Mouse (Mus musculus) hindbrain, embryonic 15.5 days (tissue): ENCODE measurements around the gene Tas2r122. TPM values are rescaled to one million over a fixed set of nuclear protein-coding genes. Genes with fewer than 3 reads are reported as not detected.
"Not testable (repeated sequence)": the region's sequence is repeated elsewhere in the genome, so short reads cannot be mapped to it uniquely, and the experiment has no call there.

Experiments
- ATAC-seq: fragments of 200-750 bp; cut with Nextera tagmentation; 2 replicates; pipeline ENCODE4 v1.8.0; 2017; ENCODE audit warnings: low read depth, moderate number of reproducible peaks, moderate TSS enrichment; ENCODE audit not compliant: low FRiP score
- H3K27ac ChIP-seq: fragments of 300-500 bp; sonication (generic); replicated peaks from 2 replicates; pipeline ENCODE4 v1.5.1; 2015; ENCODE audit warnings: mild to moderate bottlenecking, inconsistent platforms
- H3K27me3 ChIP-seq: fragments of 300-500 bp; sonication (generic); 2 replicates; pipeline ENCODE4 v1.6.1; 2015; ENCODE audit warnings: control low read depth, inconsistent platforms
- H3K36me3 ChIP-seq: fragments of 300-500 bp; sonication (generic); 2 replicates; pipeline ENCODE4 v1.6.1; 2015; ENCODE audit warnings: control low read depth, inconsistent platforms
- H3K4me1 ChIP-seq: fragments of 300-500 bp; sonication (generic); replicated peaks from 2 replicates; pipeline ENCODE4 v1.6.1; 2015; ENCODE audit warnings: control low read depth, inconsistent platforms
- H3K4me2 ChIP-seq: fragments of 300-500 bp; sonication (generic); 2 replicates; pipeline ENCODE4 v1.6.1; 2015; ENCODE audit warnings: moderate library complexity, mild to moderate bottlenecking, inconsistent platforms
- H3K4me3 ChIP-seq: fragments of 300-500 bp; sonication (generic); 2 replicates; pipeline ENCODE4 v1.5.1; 2015; ENCODE audit warnings: mild to moderate bottlenecking, inconsistent platforms
- H3K9ac ChIP-seq: fragments of 300-500 bp; sonication (generic); 2 replicates; pipeline ENCODE4 v1.6.1; 2015; ENCODE audit warnings: inconsistent platforms
- H3K9me3 ChIP-seq: fragments of 300-500 bp; sonication (generic); 2 replicates; pipeline ENCODE4 v1.6.1; 2016; ENCODE audit warnings: control low read depth, inconsistent platforms
- WGBS: fragments of 180-500 bp; shearing (Covaris S2); methylation state at CpG from one replicate; pipeline ENCODE4 v1.1.7; 2015; 5-methylcytosine and 5-hydroxymethylcytosine counted together
- polyA plus RNA-seq: library from polyadenylated mRNA; unstranded; fragments of >200 nt; fragmentation: Nextera tagmentation; extraction: Ambion mirVana; gene quantifications from 2 replicates; pipeline ENCODE4 v1.2.1, GENCODE M21; 2015

Tas2r122 gene
- polyA plus RNA-seq, result not detected in 2 replicates

DNA sequence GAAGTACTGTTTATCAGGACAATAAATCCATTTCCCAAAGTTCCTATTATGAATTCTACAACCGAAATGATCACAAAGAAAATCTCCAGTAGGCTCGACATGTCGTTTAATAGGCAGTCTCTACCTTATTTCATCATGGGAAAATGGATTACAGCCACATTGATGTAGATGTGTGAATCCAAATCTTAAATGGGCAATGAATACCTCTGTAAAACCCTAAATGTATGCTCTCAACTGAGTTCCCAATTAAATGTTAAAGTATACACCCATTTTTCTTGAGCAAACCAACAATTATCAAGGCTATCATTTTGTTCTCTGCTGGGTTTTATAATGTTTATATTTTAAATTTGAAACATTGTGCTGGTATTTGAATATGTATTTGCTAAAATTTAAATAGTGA, at the start of gene Tas2r122:
Gene Tas2r122 (minus strand): TSS at position 101 of the 400 bp plus-strand sequence.
- no peak within 1 kb of the TSS for H3K4me3 ChIP-seq
- 87% methylated on average over 3 of the region's 3 CpGs for WGBS
- H3K4me2 ChIP-seq, result no peak within 1 kb of the TSS
- H3K36me3 ChIP-seq, result no peaks in the 10 kb centered on the region
- H3K9me3 ChIP-seq, result no peaks in the 10 kb centered on the region
- no peak within 1 kb of the TSS for H3K27ac ChIP-seq
- no peak for ATAC-seq
- H3K4me1 ChIP-seq, result no peaks in the 10 kb centered on the region
- H3K27me3 ChIP-seq, result no peaks in the 10 kb centered on the region
- H3K9ac ChIP-seq, result no peak within 1 kb of the TSS

DNA sequence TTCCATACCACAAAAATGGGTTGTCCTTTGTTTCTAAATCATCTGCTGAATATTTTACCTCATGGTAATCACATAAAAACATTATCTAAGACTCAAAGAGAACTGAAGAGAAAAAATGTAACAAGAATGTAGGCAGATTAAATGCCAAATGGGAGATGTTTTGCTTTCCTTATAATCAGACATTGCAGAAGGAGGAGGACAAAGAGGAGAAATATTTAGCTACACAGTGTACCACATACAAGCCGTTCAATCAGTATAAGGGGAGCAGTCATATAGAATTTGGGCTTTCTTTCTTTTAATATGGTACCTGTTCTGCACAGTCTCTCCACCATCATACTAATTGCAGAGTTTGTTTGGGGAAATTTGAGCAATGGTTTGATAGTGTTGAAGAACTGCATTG, 42.7 kb upstream of the Tas2r122 start, which contains the start of gene Tas2r124:
Gene Tas2r124 (plus strand): TSS at position 301 of the 400 bp plus-strand sequence.
- Histone ChIP-seq H3K4me2 (no peak within 1 kb of the TSS), H3K9ac (no peak within 1 kb of the TSS), H3K27me3 (no peaks in the 10 kb centered on the region), H3K4me1 (no peaks in the 10 kb centered on the region), H3K4me3 (no peak within 1 kb of the TSS), H3K27ac (no peak within 1 kb of the TSS), H3K36me3 (no peaks in the 10 kb centered on the region), H3K9me3 (no peaks in the 10 kb centered on the region)
- no peak for ATAC-seq
- WGBS, result 91% methylated on average over 1 of the region's 1 CpGs

- H3K4me3 ChIP-seq, result no peak overlapping the region
These were observed 38.5 kb upstream of the Tas2r122 start for GRCm38 (mm10) chr6:132750206-132750605.

DNA sequence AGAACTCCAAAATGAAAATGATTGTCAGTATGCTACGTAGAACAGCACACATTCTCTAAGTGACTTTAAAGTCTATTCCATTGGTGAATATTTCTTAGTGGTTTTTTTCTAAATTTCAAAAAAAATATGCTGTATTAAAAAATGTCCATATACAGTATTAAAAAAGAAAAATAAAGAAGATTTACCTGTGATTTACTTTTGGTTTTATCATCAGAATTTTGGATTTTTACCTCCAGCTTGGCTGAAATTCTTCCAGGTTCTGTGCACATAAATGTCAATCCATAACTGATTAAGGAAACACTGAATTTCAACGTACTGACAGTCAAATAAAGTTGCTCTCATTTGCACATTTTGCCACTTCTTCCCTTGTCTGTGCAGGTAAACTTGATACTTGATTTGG, 26.2 kb upstream of the Tas2r122 start, which contains the start of gene Tas2r115:
Gene Tas2r115 (minus strand): TSS at position 101 of the 400 bp plus-strand sequence.
- Histone ChIP-seq H3K27ac (no peak within 1 kb of the TSS), H3K36me3 (no peaks in the 10 kb centered on the region)
- ATAC-seq, result no peak

More at GRCm38 (mm10) chr6:132750206-132750605, 38.5 kb upstream of the Tas2r122 start:
- ATAC-seq, result no peak
- H3K9ac ChIP-seq, result no peak overlapping the region
- H3K36me3 ChIP-seq, result no peaks in the 10 kb centered on the region
- H3K27me3 ChIP-seq, result no peaks in the 10 kb centered on the region
- H3K4me1 ChIP-seq, result no peaks in the 10 kb centered on the region
- WGBS, result 89% methylated on average over 2 of the region's 2 CpGs
- H3K9me3 ChIP-seq, result no peaks in the 10 kb centered on the region
- no peak overlapping the region for H3K4me2 ChIP-seq
- H3K27ac ChIP-seq, result no peak overlapping the region

DNA sequence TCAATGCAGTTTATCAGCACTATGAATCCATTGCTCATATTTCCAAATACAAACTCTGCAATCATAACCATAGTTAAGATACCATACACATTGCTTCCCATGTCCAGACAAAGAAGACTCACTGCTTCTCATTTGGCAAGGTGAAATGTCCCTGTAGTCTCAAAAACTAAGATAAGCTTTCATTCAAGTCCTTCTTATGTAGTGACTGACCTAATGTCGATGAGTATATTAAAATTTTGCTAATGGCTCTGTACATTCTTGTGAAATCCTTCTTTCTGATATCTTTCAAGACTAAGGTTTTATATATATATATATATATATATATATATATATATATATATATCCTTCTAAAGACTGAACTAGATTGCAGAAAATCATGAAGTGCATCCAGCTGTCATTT, 10.8 kb downstream of the Tas2r122 start, which contains the start of gene Tas2r121:
Gene Tas2r121 (minus strand): TSS at position 101 of the 400 bp plus-strand sequence.
- Histone ChIP-seq H3K9ac (no peak within 1 kb of the TSS), H3K4me1 (no peaks in the 10 kb centered on the region), H3K36me3 (no peaks in the 10 kb centered on the region), H3K27me3 (no peaks in the 10 kb centered on the region), H3K4me3 (no peak within 1 kb of the TSS), H3K27ac (no peak within 1 kb of the TSS), H3K9me3 (no peaks in the 10 kb centered on the region), H3K4me2 (no peak within 1 kb of the TSS)
- 92% methylated on average over 1 of the region's 1 CpGs for WGBS
- ATAC-seq, result no peak

More for the DNA sequence above, 26.2 kb upstream of the Tas2r122 start, which contains the start of gene Tas2r115:
- Histone ChIP-seq H3K4me1 (no peaks in the 10 kb centered on the region), H3K9me3 (no peaks in the 10 kb centered on the region), H3K27me3 (no peaks in the 10 kb centered on the region), H3K4me3 (no peak within 1 kb of the TSS), H3K9ac (no peak within 1 kb of the TSS), H3K4me2 (no peak within 1 kb of the TSS)
- 77% methylated on average over 2 of the region's 2 CpGs for WGBS

DNA sequence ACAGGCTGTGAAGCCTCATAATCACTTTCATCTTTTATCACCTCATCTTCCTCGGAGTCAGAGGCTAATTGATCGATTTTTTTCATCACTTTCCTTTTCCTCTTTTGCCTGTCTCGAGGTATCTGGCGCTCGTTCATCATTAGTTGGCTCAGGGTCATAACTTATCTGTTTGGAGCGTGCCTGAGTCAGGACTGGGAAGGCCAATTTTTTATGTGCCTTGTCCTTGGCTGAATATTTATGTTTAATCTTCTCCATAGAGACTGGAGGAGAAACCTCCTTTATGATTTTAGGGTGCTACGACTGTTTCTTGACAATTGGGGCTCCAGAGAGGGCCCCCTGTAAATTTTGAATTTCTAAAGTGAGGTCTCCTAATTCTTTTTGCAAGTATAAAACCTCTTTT, 20.1 kb downstream of the Tas2r122 start:
- H3K27me3 ChIP-seq, H3K9ac ChIP-seq, H3K4me1 ChIP-seq, H3K36me3 ChIP-seq, H3K27ac ChIP-seq, H3K9me3 ChIP-seq, H3K4me3 ChIP-seq, H3K4me2 ChIP-seq, ATAC-seq: not testable (repeated sequence)
- 86% methylated on average over 7 of the region's 7 CpGs for WGBS

Other genes starting within 250 kb of the Tas2r122 start
- not detected in 2 replicates for gene Prh1, start 142.1 kb downstream of the Tas2r122 start, polyA plus RNA-seq
- gene Prp2, start 116.0 kb downstream of the Tas2r122 start, polyA plus RNA-seq, result not detected in 2 replicates
- not detected in 2 replicates for gene A630073D07Rik, start 60.4 kb downstream of the Tas2r122 start, polyA plus RNA-seq
- gene Tas2r120, start 55.0 kb downstream of the Tas2r122 start, polyA plus RNA-seq, result not detected in 2 replicates
- not detected in 2 replicates for gene Tas2r121, start 10.9 kb downstream of the Tas2r122 start, polyA plus RNA-seq
- not detected in 2 replicates for gene Tas2r115, start 26.1 kb upstream of the Tas2r122 start, polyA plus RNA-seq
- gene Tas2r124, start 42.8 kb upstream of the Tas2r122 start, polyA plus RNA-seq, result not detected in 2 replicates
- not detected in 2 replicates for gene Tas2r102, start 50.2 kb upstream of the Tas2r122 start, polyA plus RNA-seq
- not detected in 2 replicates for gene Tas2r136, start 66.2 kb upstream of the Tas2r122 start, polyA plus RNA-seq
- gene Tas2r117, start 90.9 kb upstream of the Tas2r122 start, polyA plus RNA-seq, result not detected in 2 replicates
- gene Tas2r123, start 135.2 kb upstream of the Tas2r122 start, polyA plus RNA-seq, result not detected in 2 replicates
- not detected in 2 replicates for gene Tas2r116, start 143.5 kb upstream of the Tas2r122 start, polyA plus RNA-seq
- gene Tas2r110, start 156.1 kb upstream of the Tas2r122 start, polyA plus RNA-seq, result not detected in 2 replicates
- gene Tas2r113, start 181.1 kb upstream of the Tas2r122 start, polyA plus RNA-seq, result not detected in 2 replicates
- gene Tas2r125, start 197.7 kb upstream of the Tas2r122 start, polyA plus RNA-seq, result not detected in 2 replicates
- not detected in 2 replicates for gene Tas2r129, start 239.2 kb upstream of the Tas2r122 start, polyA plus RNA-seq
- gene Tas2r131, start 246.0 kb upstream of the Tas2r122 start, polyA plus RNA-seq, result not detected in 2 replicates